Mouse (Mus musculus): ENCODE measurements around the gene Pramef25. TPM values are rescaled to one million over a fixed set of nuclear protein-coding genes. Genes with fewer than 3 reads are reported as not detected.
"Not testable (repeated sequence)": the region's sequence is repeated elsewhere in the genome, so short reads cannot be mapped to it uniquely, and the experiment has no call there.

The Pramef25 gene
- polyA plus RNA-seq, 1 experiment from 2014 or later = not detected

- not testable (repeated sequence) for H3K27ac ChIP-seq (replicated peaks; ENCODE audit: low read depth, low read length); H3K27me3 ChIP-seq (ENCODE audit: control insufficient read depth, insufficient read depth, low read length); H3K36me3 ChIP-seq (replicated peaks; ENCODE audit: control insufficient read depth, insufficient read depth, low read depth, low read length); H3K9ac ChIP-seq (replicated peaks; ENCODE audit: low read length); H3K4me2 ChIP-seq (ENCODE audit: low read depth, low read length); H3K9me3 ChIP-seq (replicated peaks; ENCODE audit: control insufficient read depth, low read length); H3K4me3 ChIP-seq (ENCODE audit: low read depth, low read length); DNase-seq (ENCODE audit: low spot score); ATAC-seq (replicated peaks; ENCODE audit: insufficient number of reproducible peaks, low FRiP score, low TSS enrichment, low read depth); H3K4me1 ChIP-seq (ENCODE audit: control insufficient read depth, insufficient read depth, low read length)
- 89% methylated on average over 1 of the region's 1 CpGs for WGBS
Measured at GRCm38 (mm10) chr4:143900280-143900679, 50.5 kb downstream of the Pramef25 start, which contains the start of gene Pramef6. Gene Pramef6, minus strand, starts transcription at chr4:143900380.

Other genes starting within 250 kb of the Pramef25 start
- gene Gm13089, start 248.3 kb downstream of the Pramef25 start, polyA plus RNA-seq (2014; fragmentation: Nextera tagmentation; extraction: Ambion mirVana) = not detected in 2 replicates
- not detected in 2 replicates for gene Gm13078, start 231.6 kb downstream of the Pramef25 start, polyA plus RNA-seq (2014; fragmentation: Nextera tagmentation; extraction: Ambion mirVana)
- gene Gm13023, start 161.7 kb downstream of the Pramef25 start, polyA plus RNA-seq (2014; fragmentation: Nextera tagmentation; extraction: Ambion mirVana) = not detected in 2 replicates
- not detected in 2 replicates for gene Gm13084, start 134.9 kb downstream of the Pramef25 start, polyA plus RNA-seq (2014; fragmentation: Nextera tagmentation; extraction: Ambion mirVana)
- not detected in 2 replicates for gene Gm13103, start 104.5 kb downstream of the Pramef25 start, polyA plus RNA-seq (2014; fragmentation: Nextera tagmentation; extraction: Ambion mirVana)
- not detected in 2 replicates for gene Pramef6, start 50.6 kb downstream of the Pramef25 start, polyA plus RNA-seq (2014; fragmentation: Nextera tagmentation; extraction: Ambion mirVana)
- gene Gm13101, start 15.9 kb upstream of the Pramef25 start, polyA plus RNA-seq (2014; fragmentation: Nextera tagmentation; extraction: Ambion mirVana) = not detected in 2 replicates
- not detected in 2 replicates for gene Pramef17, start 43.4 kb upstream of the Pramef25 start, polyA plus RNA-seq (2014; fragmentation: Nextera tagmentation; extraction: Ambion mirVana)
- gene Pramel4, start 108.1 kb upstream of the Pramef25 start, polyA plus RNA-seq (2014; fragmentation: Nextera tagmentation; extraction: Ambion mirVana) = not detected in 2 replicates
- not detected in 2 replicates for gene Gm13102, start 155.5 kb upstream of the Pramef25 start, polyA plus RNA-seq (2014; fragmentation: Nextera tagmentation; extraction: Ambion mirVana)
- gene Oog3, start 211.6 kb upstream of the Pramef25 start, polyA plus RNA-seq (2014; fragmentation: Nextera tagmentation; extraction: Ambion mirVana) = not detected in 2 replicates
- gene Oog2, start 239.7 kb upstream of the Pramef25 start, polyA plus RNA-seq (2014; fragmentation: Nextera tagmentation; extraction: Ambion mirVana) = not detected in 2 replicates

All from embryonic facial prominence, embryonic 11.5 days (tissue).